24 mouse cellular contexts compared by ENCODE assay signal in the genomic region with DNA sequence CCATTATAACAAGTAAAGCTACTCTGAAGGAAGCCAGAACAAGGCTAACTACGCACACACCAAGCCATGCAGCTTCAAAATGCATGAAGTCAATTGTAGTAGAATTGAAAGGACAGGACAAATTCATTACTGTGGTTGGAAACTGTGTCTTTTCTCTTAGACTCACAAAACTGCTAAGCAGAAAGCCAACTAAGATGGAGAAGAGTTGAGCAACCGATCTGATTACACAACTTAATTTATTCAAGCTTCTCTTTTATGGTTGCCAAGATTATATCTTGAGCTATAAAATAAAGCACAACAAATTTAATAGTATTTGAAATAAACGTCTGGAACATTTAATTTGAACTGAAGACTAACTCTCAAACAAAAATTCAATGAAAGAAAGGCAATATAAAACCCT. TPM values are rescaled to one million over a fixed set of nuclear protein-coding genes. Genes with fewer than 3 reads are reported as not detected.
DNase-seq lines count a peak whose midpoint lies in the region; ATAC-seq and TF ChIP-seq lines count a peak whose summit lies in the region.
"Had no signal": no experiment of that assay in that cellular context is flagged by ENCODE, and none has a peak within 500 bp of the region (broad histone marks: within the 10 kb centered on the region; RNA-seq: fewer than 3 reads in every experiment).

No protein-coding gene starts in this region.

- no peak overlapping the region for H3K27ac ChIP-seq in kidney, postnatal 0 days
- H3K27ac ChIP-seq in kidney, embryonic 16.5 days (ENCODE audit: low read length), result no peak overlapping the region
- no peak overlapping the region for H3K27ac ChIP-seq in lung, postnatal 0 days (ENCODE audit: low read length)
- H3K27ac ChIP-seq: forebrain, embryonic 10.5 days; gastrocnemius, adult 2 months; heart, embryonic 10.5 days; heart, embryonic 15.5 days; hindbrain, embryonic 13.5 days; hindbrain, postnatal 0 days had no signal

- H3K36me3 ChIP-seq in kidney, postnatal 0 days (ENCODE audit: insufficient read depth, low read length), result no peaks in the 10 kb centered on the region
- no peaks in the 10 kb centered on the region for H3K36me3 ChIP-seq in kidney, embryonic 16.5 days (ENCODE audit: insufficient read depth, low read length)
- H3K36me3 ChIP-seq in lung, postnatal 0 days (ENCODE audit: insufficient read depth, low read length), result no peaks in the 10 kb centered on the region
- H3K36me3 ChIP-seq: forebrain, embryonic 10.5 days; heart, embryonic 10.5 days; heart, embryonic 15.5 days; hindbrain, embryonic 13.5 days had no signal

- WGBS in kidney, postnatal 0 days, result 63% methylated on average over 3 of the region's 3 CpGs
- WGBS in kidney, embryonic 16.5 days, result 67% methylated on average over 3 of the region's 3 CpGs
- WGBS in lung, postnatal 0 days, result 66% methylated on average over 3 of the region's 3 CpGs

- H3K4me2 ChIP-seq in kidney, postnatal 0 days (ENCODE audit: low read length), result no peak overlapping the region
- H3K4me2 ChIP-seq in kidney, embryonic 16.5 days (replicated peaks; ENCODE audit: low read depth, low read length), result no peak overlapping the region
- no peak overlapping the region for H3K4me2 ChIP-seq in lung, postnatal 0 days (replicated peaks; ENCODE audit: low read depth, low read length)
- H3K4me2 ChIP-seq: heart, embryonic 15.5 days; hindbrain, embryonic 13.5 days had no signal

- no peaks in the 10 kb centered on the region for H3K27me3 ChIP-seq in kidney, postnatal 0 days (ENCODE audit: insufficient read depth, low read length)
- no peaks in the 10 kb centered on the region for H3K27me3 ChIP-seq in kidney, embryonic 16.5 days (ENCODE audit: insufficient read depth, low read length)
- H3K27me3 ChIP-seq in lung, postnatal 0 days (replicated peaks; ENCODE audit: insufficient read depth, low read length), result no peaks in the 10 kb centered on the region
- H3K27me3 ChIP-seq: CH12.LX; heart, embryonic 15.5 days; hindbrain, embryonic 13.5 days had no signal

- H3K4me1 ChIP-seq in kidney, postnatal 0 days (replicated peaks; ENCODE audit: insufficient read depth, low read length), result no peaks in the 10 kb centered on the region
- no peaks in the 10 kb centered on the region for H3K4me1 ChIP-seq in kidney, embryonic 16.5 days (ENCODE audit: insufficient read depth, low read length)
- no peaks in the 10 kb centered on the region for H3K4me1 ChIP-seq in lung, postnatal 0 days (ENCODE audit: insufficient read depth, low read depth, low read length)
- H3K4me1 ChIP-seq: forebrain, embryonic 10.5 days; heart, embryonic 10.5 days; heart, embryonic 15.5 days; hindbrain, embryonic 13.5 days had no signal

- no peaks in the 10 kb centered on the region for H3K9me3 ChIP-seq in kidney, postnatal 0 days (replicated peaks; ENCODE audit: low read length)
- H3K9me3 ChIP-seq in kidney, embryonic 16.5 days (ENCODE audit: low read length), result no peaks in the 10 kb centered on the region
- no peaks in the 10 kb centered on the region for H3K9me3 ChIP-seq in lung, postnatal 0 days (ENCODE audit: low read length)
- H3K9me3 ChIP-seq: forebrain, embryonic 10.5 days; heart, embryonic 10.5 days; heart, embryonic 15.5 days; hindbrain, embryonic 13.5 days had no signal

- no peak for TF ChIP-seq CTCF in kidney, postnatal 0 days (IDR thresholded peaks at IDR 0.05; ENCODE audit: low read depth)
- TF ChIP-seq CTCF in lung, postnatal 0 days (IDR thresholded peaks at IDR 0.05), result no peak

- no peak overlapping the region for H3K4me3 ChIP-seq in kidney, postnatal 0 days (replicated peaks; ENCODE audit: low read depth, low read length)
- H3K4me3 ChIP-seq in kidney, embryonic 16.5 days (ENCODE audit: low read length), result no peak overlapping the region
- H3K4me3 ChIP-seq in lung, postnatal 0 days (ENCODE audit: low read depth, low read length), result no peak overlapping the region
- H3K4me3 ChIP-seq: forebrain, embryonic 10.5 days; gastrocnemius, adult 2 months; heart, embryonic 10.5 days; heart, embryonic 15.5 days; hindbrain, embryonic 13.5 days had no signal

- no peak for TF ChIP-seq EP300 in lung, postnatal 0 days (IDR thresholded peaks at IDR 0.05)

- H3K9ac ChIP-seq in kidney, postnatal 0 days (ENCODE audit: low read depth, low read length), result no peak overlapping the region
- no peak overlapping the region for H3K9ac ChIP-seq in kidney, embryonic 16.5 days (replicated peaks; ENCODE audit: low read length)
- no peak overlapping the region for H3K9ac ChIP-seq in lung, postnatal 0 days (replicated peaks; ENCODE audit: low read depth)
- H3K9ac ChIP-seq: heart, embryonic 15.5 days; hindbrain, embryonic 13.5 days had no signal

- ATAC-seq in kidney, postnatal 0 days (replicated peaks; ENCODE audit: low FRiP score, low read depth), result no peak
- ATAC-seq in kidney, embryonic 16.5 days (ENCODE audit: low FRiP score, low TSS enrichment), result no peak
- no peak for ATAC-seq in lung, postnatal 0 days
- no peak for ATAC-seq in erythroid progenitor cell, adult 5-6 weeks (replicated peaks; ENCODE audit: low FRiP score, poor library complexity, severe bottlenecking)
- ATAC-seq: forebrain, embryonic 14.5 days; hindbrain, postnatal 0 days had no signal

- peak; percentile 32 for DNase-seq in kidney, postnatal 0 days (ENCODE audit: low spot score)
- DNase-seq in lung, postnatal 0 days (ENCODE audit: low spot score), result peak; percentile 47
- no peak for DNase-seq in lung, postnatal 4 days
- DNase-seq in fibroblast of lung, adult 2 months (ENCODE audit: low read depth), result peak; percentile 21
- DNase-seq in adrenal gland, adult 2 months, result no peak
- no peak for DNase-seq in retina, embryonic 14.5 days (ENCODE audit: low spot score)
- DNase-seq: adrenal gland, postnatal 25 days; cerebellum, adult 18-20 months; cerebellum, adult 9-11 months; cerebellum, postnatal 36 days; gastrocnemius, adult 2 months; gastrocnemius, postnatal 25 days; heart, adult 18-20 months; heart, postnatal 14 days had no signal

RNA-seq across cellular contexts. Expression of a gene that starts 59.0 kb away (rescaled TPM):
- not detected in 2 replicates for polyA plus RNA-seq in kidney, postnatal 0 days (2015; fragmentation: Nextera tagmentation; extraction: Ambion mirVana)
- not detected in 2 replicates for polyA plus RNA-seq in kidney, embryonic 16.5 days (2015; fragmentation: Nextera tagmentation; extraction: Ambion mirVana)
- polyA plus RNA-seq in lung, postnatal 0 days (2015; fragmentation: Nextera tagmentation; extraction: Ambion mirVana), result 0.05 TPM in 1 of 2 replicates, not detected in the other
- 1.4 and 5.0 TPM in 2 replicates for total RNA-seq in erythroid progenitor cell, adult 5-6 weeks (2015; ENCODE audit: low replicate concordance)
- 0.13 and 0.61 TPM in 2 replicates for total RNA-seq in erythroid progenitor cell, adult 5-6 weeks (2017; ENCODE audit: low replicate concordance)
- total RNA-seq in adrenal gland, adult 2 months (2021), result not detected
- polyA plus RNA-seq in adrenal gland, adult 2 months (2012; rRNA removed), result not detected in 2 replicates
- total RNA-seq: adrenal gland, postnatal 25 days; CH12.LX; gastrocnemius, adult 2 months; hindbrain, postnatal 0 days had no signal
- polyA plus RNA-seq: forebrain, embryonic 10.5 days; forebrain, embryonic 14.5 days; heart, embryonic 10.5 days; hindbrain, embryonic 13.5 days; hindbrain, postnatal 0 days; intestine, embryonic 14.5 days had no signal

Comparison
In these comparisons a context has a peak if more than half of its experiments do, and no peak if none do; other contexts are left out.
1. DNase-seq: peak in kidney, postnatal 0 days (single experiment), lung, postnatal 0 days (single experiment) and fibroblast of lung, adult 2 months (single experiment); none in lung, postnatal 4 days (0 of 2), adrenal gland, adult 2 months (single experiment) and retina, embryonic 14.5 days (single experiment).